Mouse (Mus musculus) liver (tissue): ENCODE results near the gene Ildr2.

Source experiments
- DNase-seq: peaks from one replicate; pipeline ENCODE4 v3.0.0-alpha.2; 2020; ENCODE audit warnings: mixed read lengths

The Ildr2 gene

GRCm38 (mm10) chr1:166344300-166345077 is 90.5 kb downstream of the Ildr2 start:
- DNase-seq, result no peak

- no peak for DNase-seq
Observed at GRCm38 (mm10) chr1:166345602-166346001, 91.7 kb downstream of the Ildr2 start.

DNA sequence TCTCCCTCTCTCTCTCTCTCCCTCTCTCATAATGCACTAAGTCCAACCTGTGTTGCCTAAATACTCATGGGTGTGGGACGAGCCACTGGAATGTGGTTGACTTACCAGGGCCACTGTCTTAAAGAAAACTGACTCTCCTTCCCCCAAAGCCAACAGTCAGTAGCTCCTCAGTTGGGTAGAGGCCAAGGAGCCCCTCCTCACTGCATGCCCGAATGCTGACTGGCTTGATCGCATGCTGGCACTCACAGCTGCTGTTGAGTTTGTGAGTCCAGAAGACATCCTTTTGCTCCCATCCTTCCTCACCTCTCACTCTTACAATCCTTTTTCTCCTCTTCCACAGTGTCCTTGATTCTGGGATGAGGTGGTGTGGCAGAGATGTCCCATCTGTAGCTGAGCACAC is 93.0 kb downstream of the Ildr2 start:
- no peak for DNase-seq

DNA sequence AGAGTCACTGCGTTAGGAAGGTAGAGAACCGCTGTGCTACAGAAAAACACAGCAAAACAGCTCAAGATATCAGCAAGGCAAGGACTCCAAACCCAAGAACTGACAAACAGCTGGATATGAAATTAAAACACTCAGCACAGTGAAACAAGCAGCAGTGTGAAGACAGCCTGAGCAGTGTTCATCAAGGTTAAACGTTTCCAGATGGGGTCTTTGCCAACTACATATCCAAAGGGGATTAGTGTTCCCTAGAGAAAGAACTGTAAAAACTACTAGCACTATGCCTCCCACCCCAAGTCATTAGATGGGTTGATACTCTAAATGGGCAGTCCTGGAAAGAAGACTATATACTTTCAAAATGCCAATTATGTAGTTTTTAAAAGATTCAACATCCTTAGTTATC is 95.4 kb downstream of the Ildr2 start:
- no peak for DNase-seq

DNA sequence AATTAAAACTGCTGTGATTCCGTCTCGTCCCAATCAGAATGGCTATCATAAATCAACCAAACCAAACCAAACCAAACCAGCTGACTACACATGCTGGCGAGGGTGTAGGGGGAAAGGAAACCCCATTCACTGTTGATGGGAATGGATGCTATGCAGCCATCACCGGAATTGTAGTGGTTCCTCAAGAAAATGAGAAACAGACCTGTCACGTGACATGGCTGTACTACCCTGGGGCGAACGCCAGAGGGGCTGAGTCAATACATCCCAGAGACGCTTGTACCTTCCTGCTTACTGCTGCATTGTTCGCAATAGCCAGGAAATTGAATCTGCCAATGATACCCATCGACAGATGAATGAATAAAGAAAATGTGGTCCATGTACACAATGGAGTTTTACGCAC is 95.8 kb downstream of the Ildr2 start:
- DNase-seq, result no peak

DNA sequence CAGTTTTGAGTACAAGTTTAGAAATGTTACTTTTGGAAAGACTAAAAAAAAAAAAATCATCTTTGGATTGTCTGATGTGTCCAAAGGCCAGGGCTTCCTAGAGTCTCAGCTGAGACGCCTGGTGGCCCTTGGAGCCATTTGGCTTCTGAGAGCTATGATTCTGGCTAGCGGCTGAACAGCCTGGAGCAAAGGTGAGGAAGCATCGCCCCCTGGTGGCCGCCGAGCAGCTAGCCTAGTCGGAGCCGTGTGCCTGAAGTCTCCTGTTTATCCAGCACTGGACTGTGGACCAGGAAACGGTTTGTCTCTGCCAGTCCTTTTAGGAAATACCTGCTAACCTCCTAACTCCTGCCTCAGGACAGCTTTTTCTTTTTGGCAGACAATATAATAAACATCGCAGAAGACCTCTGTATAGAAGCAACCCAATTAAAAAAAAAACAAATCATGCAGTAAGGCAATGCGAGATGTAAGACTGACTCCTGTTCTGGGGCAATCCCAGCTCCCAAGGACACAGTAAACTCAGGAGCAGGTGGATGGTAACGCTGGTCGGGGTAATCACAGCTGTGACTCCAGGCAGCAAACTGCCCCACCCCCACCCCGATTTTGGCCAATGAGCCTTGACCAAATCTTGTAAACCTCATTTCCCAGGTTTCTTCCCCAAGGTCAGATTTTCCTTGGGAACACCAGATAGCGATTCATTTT is 106.4 kb downstream of the Ildr2 start:
- DNase-seq, result peak; percentile 77

GRCm38 (mm10) chr1:166360896-166361295 is 107.0 kb downstream of the Ildr2 start:
- no peak for DNase-seq

DNA sequence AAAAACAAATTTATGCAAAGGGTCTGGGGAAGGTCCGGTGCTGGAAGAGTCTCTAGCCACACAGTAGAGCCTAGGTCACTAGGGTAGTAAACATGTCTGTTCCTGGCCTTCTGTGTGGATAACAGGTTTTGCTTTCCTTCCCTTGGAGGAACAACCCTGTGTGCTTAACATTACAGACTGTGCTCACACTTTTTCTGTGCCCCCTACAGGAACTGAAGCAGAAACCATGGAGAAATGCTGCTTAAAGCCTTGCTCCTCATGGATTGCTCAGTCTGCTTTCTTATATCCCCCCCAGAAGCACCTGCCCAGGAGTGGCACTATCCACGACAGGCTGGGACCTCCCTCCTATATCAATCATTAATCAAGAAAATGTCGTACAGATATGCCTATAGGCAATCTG is 107.9 kb downstream of the Ildr2 start:
- DNase-seq, result no peak

- no peak for DNase-seq
Observed at GRCm38 (mm10) chr1:166362659-166363058, 108.7 kb downstream of the Ildr2 start.

DNA sequence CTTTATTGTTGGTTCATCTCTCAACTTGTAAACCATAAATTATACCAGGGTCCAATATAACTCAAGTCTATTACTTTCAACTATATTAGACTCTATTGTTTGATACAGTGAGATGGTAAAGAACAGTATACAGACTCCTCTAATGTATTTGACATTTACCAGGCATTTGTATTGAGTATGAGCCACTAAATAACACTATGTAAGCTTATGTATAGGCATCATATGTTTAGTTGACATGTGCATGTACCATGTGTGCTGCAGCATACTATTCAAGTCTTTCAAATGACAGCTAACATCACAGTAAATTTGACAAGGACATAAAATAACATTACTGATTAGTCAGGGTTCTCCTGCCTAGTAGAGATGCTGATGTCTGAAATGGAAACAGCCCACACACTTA is 109.2 kb downstream of the Ildr2 start:
- DNase-seq, result no peak
